Mouse (Mus musculus) liver, adult 2 months (tissue): ENCODE results near the gene Wfdc18. TPM values are rescaled to one million over a fixed set of nuclear protein-coding genes. Genes with fewer than 3 reads are reported as not detected.
A peak's percentile ranks its signal among the peaks of the same experiment; 100 is the strongest.

Source experiments
- DNase-seq: peaks from one replicate; pipeline ENCODE4 v3.0.0-alpha.2; 2011; ENCODE audit warnings: low read depth, low spot score; ENCODE audit errors: extremely low read depth
- H3K27ac ChIP-seq: fragments of 200-500 bp; replicated peaks from 2 replicates; pipeline ENCODE4 v1.5.1; 2012; ENCODE audit warnings: low read depth, mild to moderate bottlenecking, control low read depth, inconsistent platforms, low read length; ENCODE audit not compliant: insufficient read depth
- H3K27me3 ChIP-seq: fragments of 200-500 bp; 2 replicates; pipeline ENCODE4 v1.6.1; 2012; ENCODE audit warnings: mild to moderate bottlenecking, moderate library complexity, low read length, inconsistent platforms; ENCODE audit not compliant: control insufficient read depth, insufficient read depth
- H3K36me3 ChIP-seq: fragments of 200-500 bp; 2 replicates; pipeline ENCODE4 v1.6.1; 2012; ENCODE audit warnings: low read length, inconsistent platforms; ENCODE audit not compliant: control insufficient read depth, insufficient read depth
- H3K4me1 ChIP-seq: fragments of 200-500 bp; 2 replicates; pipeline ENCODE4 v1.6.1; 2011; ENCODE audit warnings: low read length; ENCODE audit not compliant: control insufficient read depth, insufficient read depth
- H3K4me3 ChIP-seq: fragments of 200-500 bp; 2 replicates; pipeline ENCODE4 v1.5.1; 2011; ENCODE audit warnings: low read depth, mild to moderate bottlenecking, control low read depth, low read length, moderate library complexity; ENCODE audit not compliant: insufficient read depth
- H3K79me2 ChIP-seq: fragments of 200-500 bp; 2 replicates; pipeline ENCODE4 v1.6.1; 2012; ENCODE audit warnings: inconsistent platforms, mild to moderate bottlenecking, low read length, moderate library complexity; ENCODE audit not compliant: control insufficient read depth, insufficient read depth
- H3K9ac ChIP-seq: fragments of 200-500 bp; 2 replicates; pipeline ENCODE4 v1.6.1; 2012; ENCODE audit warnings: low read depth, mild to moderate bottlenecking, control low read depth, inconsistent platforms, low read length
- CTCF ChIP-seq: fragments of 200-500 bp; IDR thresholded peaks from 2 replicates; pipeline ENCODE4 v1.5.1; 2011; ENCODE audit warnings: low read depth, low read length, control low read depth
- POLR2A ChIP-seq: fragments of 200-500 bp; IDR thresholded peaks from 2 replicates; pipeline ENCODE4 v1.6.1; 2011; ENCODE audit warnings: low read length, control low read depth; ENCODE audit not compliant: insufficient read depth; ENCODE audit errors: extremely low read depth
- WGBS: fragments of 180-500 bp; shearing (Covaris S2); methylation state at CpG from one replicate; pipeline ENCODE4 v1.1.7; 2018; 5-methylcytosine and 5-hydroxymethylcytosine counted together
- polyA plus RNA-seq: library from polyadenylated mRNA; depleted of rRNA; stranded (reverse); fragments of >200 nt; gene quantifications from 2 replicates; pipeline ENCODE4 v1.2.3, GENCODE M21; 2012
- total RNA-seq: library from RNA; depleted of rRNA; stranded (reverse); fragments of >200 nt; gene quantifications from 2 replicates; pipeline ENCODE4 v1.2.3, GENCODE M21; 2014

Wfdc18 gene
- total and polyA plus RNA-seq, 2 experiments: not detected

GRCm38 (mm10) chr11:83728757-83729432 lies 20.1 kb downstream of the Wfdc18 start:
- no peak for TF ChIP-seq POLR2A
- TF ChIP-seq CTCF: peak; percentile 35

GRCm38 (mm10) chr11:83731116-83731515 lies 22.3 kb downstream of the Wfdc18 start:
- Histone ChIP-seq H3K36me3 (no peaks in the 10 kb centered on the region), H3K27me3 (no peaks in the 10 kb centered on the region), H3K79me2 (no peaks in the 10 kb centered on the region), H3K9ac (no peak overlapping the region), H3K4me1 (no peaks in the 10 kb centered on the region), H3K4me3 (no peak overlapping the region), H3K27ac (no peak overlapping the region)
- 86% methylated on average over 1 of the region's 1 CpGs for WGBS
- peak; percentile 75 for DNase-seq
- no peak for TF ChIP-seq POLR2A
- TF ChIP-seq CTCF: no peak

More at GRCm38 (mm10) chr11:83728757-83729432, 20.1 kb downstream of the Wfdc18 start:
- 58% methylated on average over 3 of the region's 3 CpGs for WGBS
- Histone ChIP-seq H3K36me3 (no peaks in the 10 kb centered on the region), H3K27me3 (no peaks in the 10 kb centered on the region), H3K27ac (no peak overlapping the region), H3K9ac (no peak overlapping the region), H3K79me2 (no peaks in the 10 kb centered on the region), H3K4me3 (no peak overlapping the region), H3K4me1 (no peaks in the 10 kb centered on the region)
- DNase-seq: no peak

GRCm38 (mm10) chr11:83733071-83733640 lies 24.3 kb downstream of the Wfdc18 start:
- Histone ChIP-seq H3K27me3 (no peaks in the 10 kb centered on the region), H3K9ac (no peak overlapping the region), H3K4me3 (no peak overlapping the region), H3K79me2 (no peaks in the 10 kb centered on the region), H3K4me1 (peaks cover 8% of the 10 kb centered on the region), H3K27ac (no peak overlapping the region), H3K36me3 (no peaks in the 10 kb centered on the region)
- WGBS: 33% methylated on average over 5 of the region's 5 CpGs
- DNase-seq: peak; percentile 72
- TF ChIP-seq CTCF: peak; percentile 28; the same call in 1 of the 2 replicates
- no peak for TF ChIP-seq POLR2A

GRCm38 (mm10) chr11:83734215-83734614 lies 25.4 kb downstream of the Wfdc18 start:
- no peak overlapping the region for H3K27ac ChIP-seq
- no peaks in the 10 kb centered on the region for H3K27me3 ChIP-seq
- H3K4me1 ChIP-seq: peaks cover 9% of the 10 kb centered on the region
- H3K36me3 ChIP-seq: no peaks in the 10 kb centered on the region
- no peaks in the 10 kb centered on the region for H3K79me2 ChIP-seq
- no peak for TF ChIP-seq CTCF
- no peak for TF ChIP-seq POLR2A
- 76% methylated on average over 1 of the region's 1 CpGs for WGBS
- H3K9ac ChIP-seq: no peak overlapping the region
- DNase-seq: no peak
- H3K4me3 ChIP-seq: no peak overlapping the region

- no peak overlapping the region for H3K4me3 ChIP-seq
- no peaks in the 10 kb centered on the region for H3K36me3 ChIP-seq
- WGBS: 72% methylated on average over 2 of the region's 2 CpGs
- no peak overlapping the region for H3K27ac ChIP-seq
- no peak for DNase-seq
- no peak overlapping the region for H3K9ac ChIP-seq
- peaks cover 14% of the 10 kb centered on the region for H3K4me1 ChIP-seq
- no peaks in the 10 kb centered on the region for H3K79me2 ChIP-seq
- no peak for TF ChIP-seq POLR2A
- TF ChIP-seq CTCF: no peak
- H3K27me3 ChIP-seq: no peaks in the 10 kb centered on the region
Measured at GRCm38 (mm10) chr11:83735881-83736280, 27.1 kb downstream of the Wfdc18 start.

- Histone ChIP-seq H3K27me3 (no peaks in the 10 kb centered on the region), H3K79me2 (no peaks in the 10 kb centered on the region), H3K27ac (peak overlapping the region; percentile 37; the same call in 1 of the 2 replicates), H3K9ac (no peak overlapping the region), H3K4me3 (no peak overlapping the region), H3K36me3 (no peaks in the 10 kb centered on the region), H3K4me1 (peaks cover 20% of the 10 kb centered on the region)
- WGBS: 25% methylated on average over 3 of the region's 3 CpGs
- peak; percentile 94 for DNase-seq
- TF ChIP-seq POLR2A: no peak
- TF ChIP-seq CTCF: no peak
Measured at GRCm38 (mm10) chr11:83737109-83737558, 28.3 kb downstream of the Wfdc18 start.
